Comparison of ENCODE assay signal across 10 mouse cellular contexts in genomic region chr2:165364334-165365091, GRCm38 (mm10). TPM values are rescaled to one million over a fixed set of nuclear protein-coding genes. Genes with fewer than 3 reads are reported as not detected.
DNase-seq lines count a peak whose midpoint lies in the region; ATAC-seq and TF ChIP-seq lines count a peak whose summit lies in the region.
"Had no signal": no experiment of that assay in that cellular context is flagged by ENCODE, and none has a peak within 500 bp of the region (broad histone marks: within the 10 kb centered on the region; RNA-seq: fewer than 3 reads in every experiment).

No protein-coding gene starts in this region.

- DNase-seq in gastrocnemius, adult 18-20 months (ENCODE audit: low spot score) = peak; percentile 19
- no peak for DNase-seq in gastrocnemius, postnatal 25 days
- DNase-seq in ZHBTc4 (ENCODE audit: low read depth, low spot score) = peak; percentile 83
- peak; percentile 80 for DNase-seq in embryo, embryonic 10 days (ENCODE audit: low spot score)
- DNase-seq in kidney, postnatal 4 days = peak; percentile 84
- DNase-seq in lung, postnatal 25 days (ENCODE audit: low spot score) = peak; percentile 18

- no peak overlapping the region for H3K9ac ChIP-seq in heart, embryonic 14.5 days (ENCODE audit: low read length)

- peaks cover 42% of the 10 kb centered on the region for H3K27me3 ChIP-seq in heart, embryonic 14.5 days (ENCODE audit: control insufficient read depth, insufficient read depth, low read length)
- H3K27me3 ChIP-seq in small intestine, adult 2 months (ENCODE audit: control insufficient read depth, insufficient read depth, low read length) = peaks cover 11% of the 10 kb centered on the region

- H3K27ac ChIP-seq in heart, embryonic 14.5 days (replicated peaks in 1 of 2; ENCODE audit: control insufficient read depth in 1 of 2, insufficient read depth in 1 of 2, low read depth in 2 of 2, low read length in 2 of 2) = no peak overlapping the region
- no peak overlapping the region for H3K27ac ChIP-seq in small intestine, adult 2 months (ENCODE audit: insufficient read depth, low read depth, low read length)

- 0 out of 2 replicates have a peak, but pooled peaks have one; percentile 9 for TF ChIP-seq POLR2A in small intestine, adult 2 months (IDR thresholded peaks at IDR 0.05; ENCODE audit: low read depth, low read length)

- no peaks in the 10 kb centered on the region for H3K9me3 ChIP-seq in heart, embryonic 14.5 days (ENCODE audit: control insufficient read depth, low read length)
- H3K9me3 ChIP-seq: G1E had no signal

- ATAC-seq in heart, embryonic 14.5 days (ENCODE audit: insufficient number of reproducible peaks, insufficient read depth, low FRiP score, low read depth) = no peak

- peaks cover 2 to 8% of the 10 kb centered on the region in 2 experiments; a peak in 3 of 4 replicates for H3K4me1 ChIP-seq in heart, embryonic 14.5 days (ENCODE audit: control insufficient read depth in 2 of 2, insufficient read depth in 2 of 2, low read length in 2 of 2)
- peaks cover 2% of the 10 kb centered on the region for H3K4me1 ChIP-seq in small intestine, adult 2 months (ENCODE audit: control insufficient read depth, insufficient read depth, insufficient read length, low read length)

- 0 out of 4 replicates have a peak overlapping the region, but pooled peaks of 1 of the 2 experiments have one; percentile 6 for H3K4me3 ChIP-seq in heart, embryonic 14.5 days (ENCODE audit: control insufficient read depth in 1 of 2, insufficient read depth in 1 of 2, low read depth in 1 of 2, low read length in 2 of 2)
- no peak overlapping the region for H3K4me3 ChIP-seq in small intestine, adult 2 months (ENCODE audit: low read depth, low read length)

- peak; percentile 79 for TF ChIP-seq CTCF in small intestine, adult 2 months (IDR thresholded peaks at IDR 0.05; ENCODE audit: extremely low read depth, insufficient read length, insufficient replicate concordance, low read depth, low read length)

- H3K4me2 ChIP-seq in heart, embryonic 14.5 days (ENCODE audit: low read length) = peak overlapping the region; percentile 52

- WGBS in heart, embryonic 14.5 days = 9% methylated on average over 21 of the region's 21 CpGs
- 12% methylated on average over 21 of the region's 21 CpGs for WGBS in small intestine, adult 2 months

- no peaks in the 10 kb centered on the region for H3K36me3 ChIP-seq in heart, embryonic 14.5 days (ENCODE audit: control insufficient read depth, insufficient read depth, low read length)
- H3K36me3 ChIP-seq in small intestine, adult 2 months (ENCODE audit: control insufficient read depth, insufficient read depth, low read length) = no peaks in the 10 kb centered on the region
- H3K36me3 ChIP-seq: G1E had no signal

RNA-seq across cellular contexts. Expression of gene Zfp663, which starts 4.0 kb away (rescaled TPM):
- total RNA-seq in gastrocnemius, adult 18-20 months (2021) = not detected
- total RNA-seq in gastrocnemius, postnatal 25 days (2021) = not detected
- 0.39 TPM in 1 of 2 replicates, not detected in the other for polyA plus RNA-seq in heart, embryonic 14.5 days (2014; fragmentation: Nextera tagmentation; extraction: Ambion mirVana)
- not detected in 2 replicates for polyA plus RNA-seq in small intestine, adult 2 months (2012; rRNA removed)
- polyA plus RNA-seq: G1E had no signal

RNA-seq across cellular contexts. Expression of gene Zfp334, which starts 23.5 kb away (rescaled TPM):
- total RNA-seq in gastrocnemius, adult 18-20 months (2021) = 1 to 10 TPM; 2.3 to 2.5 TPM
- 1 to 10 TPM; 1.9 to 2.0 TPM for total RNA-seq in gastrocnemius, postnatal 25 days (2021)
- 6.6 and 6.7 TPM in 2 replicates for polyA plus RNA-seq in heart, embryonic 14.5 days (2014; fragmentation: Nextera tagmentation; extraction: Ambion mirVana)
- polyA plus RNA-seq in small intestine, adult 2 months (2012; rRNA removed) = 0.34 and 0.35 TPM in 2 replicates
- polyA plus RNA-seq: G1E had no signal

RNA-seq across cellular contexts. Expression of gene Ocstamp, which starts 35.7 kb away (rescaled TPM):
- under 1 TPM in 1 of 2 experiments, not detected in 1; 0.18 TPM for total RNA-seq in gastrocnemius, adult 18-20 months (2021)
- total RNA-seq in gastrocnemius, postnatal 25 days (2021) = under 1 TPM in 1 of 2 experiments, not detected in 1; 0.08 TPM
- polyA plus RNA-seq in heart, embryonic 14.5 days (2014; fragmentation: Nextera tagmentation; extraction: Ambion mirVana) = not detected in 2 replicates
- polyA plus RNA-seq in small intestine, adult 2 months (2012; rRNA removed) = 1.6 and 2.2 TPM in 2 replicates
- total RNA-seq: left cerebral cortex, postnatal 25 days had no signal
- polyA plus RNA-seq: G1E had no signal

RNA-seq across cellular contexts. Expression of gene Elmo2, which starts 38.2 kb away (rescaled TPM):
- 10 to 100 TPM; 12.4 TPM for total RNA-seq in gastrocnemius, adult 18-20 months (2021)
- total RNA-seq in gastrocnemius, postnatal 25 days (2021) = 10 to 100 TPM; 12.7 to 13.4 TPM
- 40.1 and 44.9 TPM in 2 replicates for polyA plus RNA-seq in heart, embryonic 14.5 days (2014; fragmentation: Nextera tagmentation; extraction: Ambion mirVana)
- polyA plus RNA-seq in small intestine, adult 2 months (2012; rRNA removed) = 34.3 and 66.1 TPM in 2 replicates
